Mouse (Mus musculus) heart, embryonic 11.5 days (tissue): ENCODE results near the gene Cenpu. TPM values are rescaled to one million over a fixed set of nuclear protein-coding genes. Genes with fewer than 3 reads are reported as not detected.

Experiments
- ATAC-seq: fragments of 200-750 bp; cut with Nextera tagmentation; replicated peaks from 2 replicates; pipeline ENCODE4 v1.8.0; 2017; ENCODE audit warnings: moderate library complexity; ENCODE audit not compliant: insufficient number of reproducible peaks, low FRiP score, low TSS enrichment
- H3K27ac ChIP-seq: fragments of 300-500 bp; sonication (generic); 2 replicates; pipeline ENCODE4 v1.5.1; 2014; ENCODE audit warnings: mild to moderate bottlenecking, low read depth, low read length
- H3K27me3 ChIP-seq: fragments of 300-500 bp; sonication (generic); 2 replicates; pipeline ENCODE4 v1.6.1; 2014; ENCODE audit warnings: mild to moderate bottlenecking, low read length, mixed read lengths; ENCODE audit not compliant: control insufficient read depth, insufficient read depth
- H3K36me3 ChIP-seq: fragments of 300-500 bp; sonication (generic); 2 replicates; pipeline ENCODE4 v1.6.1; 2014; ENCODE audit warnings: mild to moderate bottlenecking, low read length, moderate library complexity, mixed read lengths; ENCODE audit not compliant: control insufficient read depth, insufficient read depth
- H3K4me1 ChIP-seq: fragments of 300-500 bp; sonication (generic); 2 replicates; pipeline ENCODE4 v1.6.1; 2014; ENCODE audit warnings: low read length; ENCODE audit not compliant: control insufficient read depth, insufficient read depth
- H3K4me2 ChIP-seq: fragments of 300-500 bp; sonication (generic); 2 replicates; pipeline ENCODE4 v1.6.1; 2014; ENCODE audit warnings: mild to moderate bottlenecking, moderate library complexity
- H3K4me3 ChIP-seq: fragments of 300-500 bp; sonication (generic); 2 replicates; pipeline ENCODE4 v1.5.1; 2014; ENCODE audit warnings: low read depth, low read length
- H3K9ac ChIP-seq: fragments of 300-500 bp; sonication (generic); 2 replicates; pipeline ENCODE4 v1.6.1; 2014; ENCODE audit warnings: mild to moderate bottlenecking, low read depth, low read length, moderate library complexity
- H3K9me3 ChIP-seq: fragments of 300-500 bp; sonication (generic); replicated peaks from 2 replicates; pipeline ENCODE4 v1.6.1; 2016; ENCODE audit warnings: low read length; ENCODE audit not compliant: control insufficient read depth
- WGBS: fragments of 180-500 bp; shearing (Covaris S2); extraction: QIAGEN DNeasy Blood & Tissue Kit; methylation state at CpG from one replicate; pipeline ENCODE4 v1.1.7; 2014; ENCODE audit not compliant: insufficient replicate concordance; 5-methylcytosine and 5-hydroxymethylcytosine counted together
- polyA plus RNA-seq: library from polyadenylated mRNA; unstranded; fragments of >200 nt; fragmentation: Nextera tagmentation; extraction: Ambion mirVana; gene quantifications from 2 replicates; pipeline ENCODE4 v1.2.1, GENCODE M21; 2014

Cenpu gene
- polyA plus RNA-seq: 14.9 and 18.4 TPM in 2 replicates

DNA sequence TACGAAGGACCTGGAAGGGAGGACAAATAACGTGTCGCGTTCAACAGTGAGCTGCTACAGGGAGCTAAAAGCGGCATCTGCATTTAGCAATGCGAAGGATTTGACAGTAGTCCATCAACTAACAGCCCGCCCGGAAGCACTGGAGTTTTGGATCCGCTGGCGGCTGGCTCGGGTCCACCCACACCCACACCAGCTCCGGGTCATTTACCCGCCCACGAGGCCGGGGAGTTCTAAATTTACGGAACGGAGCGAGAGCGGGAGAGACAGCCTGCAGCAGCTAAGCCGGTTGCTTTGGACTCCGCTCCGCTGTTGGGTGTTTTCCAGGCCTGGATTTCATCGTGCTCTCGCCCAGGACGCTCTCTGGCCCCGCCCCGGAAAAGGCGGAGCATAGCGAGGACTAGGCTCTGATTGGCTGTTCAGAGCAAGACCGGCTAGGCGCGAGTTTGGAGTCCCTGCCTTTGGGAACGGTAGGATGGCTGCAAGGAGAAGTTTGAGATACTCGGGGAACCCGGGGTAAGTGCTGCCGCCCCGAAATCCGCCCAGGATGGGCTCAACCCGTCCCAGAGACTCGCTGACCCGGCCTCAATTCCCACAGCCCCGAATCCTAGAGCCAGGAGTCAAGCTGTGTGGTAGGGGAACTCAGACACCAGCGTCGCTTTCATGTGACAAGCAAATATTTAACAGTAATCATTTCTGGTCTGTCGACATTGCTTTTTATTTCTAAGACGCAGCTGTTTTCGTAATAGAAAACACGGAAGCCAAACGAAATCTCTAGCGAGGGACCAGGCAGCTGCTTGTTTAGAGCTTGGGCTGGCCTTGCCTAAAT is at the start of gene Cenpu:
Gene Cenpu, plus strand, starts transcription at position 414 of the 826 bp plus-strand sequence.
- peak; percentile 92 for ATAC-seq
- Histone ChIP-seq H3K4me2 (peak within 1 kb of the TSS; percentile 77), H3K36me3 (no peaks in the 10 kb centered on the region), H3K4me3 (peak within 1 kb of the TSS; percentile 83), H3K9ac (peak within 1 kb of the TSS; percentile 78), H3K27ac (peak within 1 kb of the TSS; percentile 82), H3K27me3 (no peaks in the 10 kb centered on the region), H3K9me3 (no peaks in the 10 kb centered on the region), H3K4me1 (0 out of 2 replicates have a peak, but pooled peaks cover 6% of the 10 kb centered on the region)
- WGBS: under 1% methylated on average over 50 of the region's 50 CpGs

DNA sequence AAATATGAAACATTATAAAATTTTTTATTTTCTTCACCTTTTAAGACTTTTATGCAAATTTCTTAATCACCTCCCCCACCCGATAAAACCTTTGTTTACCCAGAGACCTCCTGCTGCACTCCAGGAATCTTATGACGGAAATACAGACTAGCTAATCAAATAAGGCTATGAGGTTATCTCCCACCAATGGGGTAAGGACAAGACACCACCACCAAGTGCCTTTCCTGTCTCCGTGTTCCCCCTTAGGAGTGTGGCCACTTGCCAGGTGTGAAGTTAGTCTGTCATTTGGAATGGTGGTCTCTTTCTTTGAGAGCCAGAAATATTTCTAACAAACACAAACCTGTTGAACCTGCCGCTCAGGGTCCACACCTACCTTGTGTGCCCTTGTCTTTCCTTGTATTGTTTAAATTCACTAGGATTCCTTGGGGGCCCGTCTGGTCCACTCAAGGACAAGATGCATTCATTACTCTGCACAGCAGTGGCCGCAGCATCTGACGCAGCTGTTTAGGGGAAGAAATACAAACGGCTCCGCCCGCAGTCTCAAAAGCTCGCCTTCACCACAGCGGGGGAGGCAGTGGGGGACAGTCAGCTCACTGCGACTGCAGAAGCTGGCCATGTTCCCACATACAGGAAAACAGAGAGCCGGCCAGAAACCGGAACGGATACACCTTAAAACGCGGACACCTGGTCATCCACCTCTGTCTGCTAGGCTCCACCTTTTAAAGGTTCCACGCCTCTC is 49.3 kb upstream of the Cenpu start:
- peak overlapping the region; percentile 56 for H3K4me2 ChIP-seq
- H3K36me3 ChIP-seq: no peaks in the 10 kb centered on the region
- H3K27ac ChIP-seq: no peak overlapping the region
- peak overlapping the region; percentile 22; the same call in 1 of the 2 replicates for H3K9ac ChIP-seq
- no peaks in the 10 kb centered on the region for H3K9me3 ChIP-seq
- peaks cover 28% of the 10 kb centered on the region for H3K4me1 ChIP-seq
- H3K4me3 ChIP-seq: peak overlapping the region; percentile 31; the same call in 1 of the 2 replicates
- ATAC-seq: no peak
- no peaks in the 10 kb centered on the region for H3K27me3 ChIP-seq
- 19% methylated on average over 19 of the region's 19 CpGs for whole genome bisulfite sequencing

DNA sequence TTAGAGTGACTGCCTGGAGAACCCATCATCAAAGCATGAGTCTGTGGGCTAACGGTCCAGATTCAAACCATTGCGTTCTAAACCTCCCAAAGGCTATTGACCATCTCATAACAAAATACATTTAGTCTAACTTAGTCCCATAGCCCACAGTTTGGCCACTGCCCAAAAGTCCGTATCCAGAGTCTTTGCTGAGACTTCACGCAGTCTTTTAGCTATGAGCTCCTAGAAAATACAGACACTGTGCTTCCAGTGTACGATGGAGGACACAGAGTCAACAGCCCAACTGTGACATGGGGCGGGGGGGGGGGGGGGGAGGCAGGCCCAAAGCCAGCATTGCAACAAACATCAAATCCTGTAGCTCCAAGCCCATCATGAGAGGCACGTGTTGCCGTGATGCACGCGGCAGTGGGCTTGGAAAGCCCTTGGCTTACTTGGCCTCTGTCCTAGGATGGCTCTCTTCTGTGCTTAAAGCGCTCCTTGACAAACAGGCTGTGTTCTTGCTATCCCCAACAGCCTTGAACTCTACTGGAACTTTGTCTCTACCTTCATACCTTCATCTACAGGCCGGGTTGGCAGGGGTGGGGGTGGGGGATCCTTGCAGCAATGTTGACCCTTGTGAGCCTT is 48.6 kb upstream of the Cenpu start:
- H3K4me1 ChIP-seq: peaks cover 21% of the 10 kb centered on the region
- H3K36me3 ChIP-seq: no peaks in the 10 kb centered on the region
- WGBS: 80% methylated on average over 11 of the region's 12 CpGs
- H3K9ac ChIP-seq: peak overlapping the region; percentile 22; the same call in 1 of the 2 replicates
- H3K27ac ChIP-seq: no peak overlapping the region
- peak overlapping the region; percentile 56 for H3K4me2 ChIP-seq
- H3K9me3 ChIP-seq: no peaks in the 10 kb centered on the region
- peak overlapping the region; percentile 31; the same call in 1 of the 2 replicates for H3K4me3 ChIP-seq
- no peak for ATAC-seq
- H3K27me3 ChIP-seq: no peaks in the 10 kb centered on the region

DNA sequence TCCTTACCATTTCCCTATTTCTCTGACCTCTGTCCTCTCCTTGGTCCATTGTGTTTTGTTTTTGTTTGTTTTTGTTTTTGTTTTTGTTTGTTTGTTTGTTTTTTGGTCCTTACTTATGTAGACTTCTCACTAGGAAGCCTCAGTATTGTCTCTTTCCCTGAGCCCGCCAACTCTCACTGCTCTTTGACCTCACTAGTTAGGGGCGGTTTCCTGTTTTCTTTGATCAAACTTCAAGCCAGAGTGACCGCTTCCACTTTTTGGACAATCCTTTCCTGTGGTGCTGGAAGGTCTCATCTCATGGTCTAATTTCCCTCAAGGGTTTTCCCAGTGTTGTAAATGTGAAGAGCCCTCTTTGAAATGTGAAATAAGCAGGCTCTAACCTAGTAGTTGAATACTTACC is 47.6 kb upstream of the Cenpu start:
- Histone ChIP-seq H3K9me3 (no peaks in the 10 kb centered on the region), H3K36me3 (no peaks in the 10 kb centered on the region), H3K4me3 (no peak overlapping the region), H3K27me3 (no peaks in the 10 kb centered on the region), H3K4me1 (peaks cover 18% of the 10 kb centered on the region), H3K9ac (no peak overlapping the region), H3K27ac (no peak overlapping the region), H3K4me2 (no peak overlapping the region)
- ATAC-seq: no peak
- 58% methylated on average over 3 of the region's 3 CpGs for WGBS

DNA sequence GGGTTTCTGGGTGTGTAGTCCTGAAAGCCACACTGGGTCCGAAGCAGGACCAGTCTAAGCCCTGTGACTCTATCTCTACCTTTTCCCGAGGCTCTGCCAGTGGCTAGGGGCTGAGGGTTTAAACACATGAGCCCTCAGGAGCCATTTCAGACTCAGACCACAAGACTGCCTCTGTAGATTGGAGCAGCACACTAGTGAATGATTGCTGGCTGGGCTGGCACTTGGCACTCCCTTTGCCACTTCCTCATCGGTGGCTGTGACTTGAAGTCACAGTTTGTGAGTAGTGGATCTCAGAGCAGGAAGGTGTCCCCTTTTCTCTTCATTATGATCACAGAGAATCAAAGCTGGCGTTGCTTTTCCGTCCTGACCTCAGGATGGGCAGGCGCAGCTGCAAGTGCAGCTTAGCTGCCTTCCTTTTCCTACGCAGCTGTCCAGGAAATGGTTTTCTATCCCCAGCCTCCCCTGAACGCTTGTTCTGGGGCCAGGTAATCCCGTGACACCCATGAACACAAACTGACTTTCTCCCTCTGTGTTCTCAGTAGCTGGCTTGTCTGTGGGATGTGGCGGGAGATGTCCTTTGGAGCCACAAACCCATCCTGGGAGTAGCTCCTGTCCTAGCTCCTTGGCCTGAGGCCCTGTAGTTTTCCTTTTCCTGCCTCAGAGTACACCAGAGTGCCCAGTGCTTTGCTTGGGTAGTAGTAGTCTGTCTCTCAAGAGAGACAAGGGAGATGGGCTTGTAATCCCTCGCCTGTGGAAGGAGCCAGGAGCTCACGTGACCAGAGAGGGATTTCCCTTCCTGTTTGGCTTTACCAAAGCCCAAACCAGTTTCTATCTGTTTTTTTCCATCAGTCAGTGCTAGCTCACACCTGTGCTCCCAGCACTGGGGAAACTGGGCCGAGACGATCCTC is 43.1 kb upstream of the Cenpu start:
- Histone ChIP-seq H3K4me2 (no peak overlapping the region), H3K27ac (no peak overlapping the region), H3K36me3 (no peaks in the 10 kb centered on the region), H3K27me3 (no peaks in the 10 kb centered on the region), H3K9me3 (no peaks in the 10 kb centered on the region), H3K4me3 (no peak overlapping the region), H3K4me1 (peaks cover 2% of the 10 kb centered on the region), H3K9ac (no peak overlapping the region)
- ATAC-seq: no peak
- 78% methylated on average over 14 of the region's 14 CpGs for WGBS

DNA sequence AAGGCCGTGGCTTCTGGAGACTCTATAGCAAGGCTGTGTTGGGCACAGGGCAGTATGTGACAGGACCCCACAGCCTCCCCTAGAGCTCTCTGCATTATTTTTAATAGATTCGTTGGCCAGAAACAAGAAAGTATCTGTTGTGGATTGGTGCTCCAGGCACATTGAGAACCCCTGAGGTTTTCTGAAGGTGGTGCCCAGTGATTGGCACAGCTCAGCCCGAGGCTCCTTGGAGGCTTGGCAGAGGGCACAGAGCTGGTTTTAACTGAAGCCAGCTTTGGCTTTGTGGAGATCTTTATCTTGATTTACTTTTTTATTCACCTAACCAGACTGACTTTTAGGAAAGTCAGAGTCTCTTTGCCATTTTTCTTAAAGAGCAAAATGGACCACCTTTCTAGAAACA is 42.4 kb upstream of the Cenpu start:
- H3K4me3 ChIP-seq: no peak overlapping the region
- H3K4me2 ChIP-seq: no peak overlapping the region
- no peak for ATAC-seq
- no peak overlapping the region for H3K27ac ChIP-seq
- no peak overlapping the region for H3K9ac ChIP-seq
- H3K4me1 ChIP-seq: no peaks in the 10 kb centered on the region
- no peaks in the 10 kb centered on the region for H3K36me3 ChIP-seq
- H3K27me3 ChIP-seq: no peaks in the 10 kb centered on the region
- WGBS: 79% methylated on average over 3 of the region's 3 CpGs
- no peaks in the 10 kb centered on the region for H3K9me3 ChIP-seq

DNA sequence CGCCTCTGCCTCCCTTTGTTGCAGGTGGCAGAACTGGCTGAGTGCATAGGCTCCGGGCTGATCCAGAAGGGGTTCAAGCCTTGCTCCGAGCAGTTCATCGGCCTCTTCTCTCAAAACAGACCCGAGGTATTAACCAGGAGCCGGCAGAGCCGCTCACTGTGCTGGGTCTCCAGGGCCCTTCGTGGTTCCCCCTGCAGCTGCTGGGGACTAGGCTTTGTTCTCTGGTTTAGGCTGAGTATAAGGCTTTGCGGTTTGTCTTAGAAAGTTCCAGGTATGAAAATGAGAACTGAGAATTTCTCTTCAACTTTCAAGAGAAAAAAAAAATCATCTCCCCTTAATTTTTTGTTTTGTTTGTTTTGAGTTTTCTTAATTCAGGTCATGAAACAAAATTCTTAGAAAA is 40.5 kb upstream of the Cenpu start:
- no peak overlapping the region for H3K4me2 ChIP-seq
- H3K4me3 ChIP-seq: no peak overlapping the region
- no peak overlapping the region for H3K27ac ChIP-seq
- 84% methylated on average over 9 of the region's 9 CpGs for WGBS
- no peak for ATAC-seq
- H3K4me1 ChIP-seq: no peaks in the 10 kb centered on the region
- no peaks in the 10 kb centered on the region for H3K9me3 ChIP-seq
- no peaks in the 10 kb centered on the region for H3K27me3 ChIP-seq
- no peaks in the 10 kb centered on the region for H3K36me3 ChIP-seq
- H3K9ac ChIP-seq: no peak overlapping the region

DNA sequence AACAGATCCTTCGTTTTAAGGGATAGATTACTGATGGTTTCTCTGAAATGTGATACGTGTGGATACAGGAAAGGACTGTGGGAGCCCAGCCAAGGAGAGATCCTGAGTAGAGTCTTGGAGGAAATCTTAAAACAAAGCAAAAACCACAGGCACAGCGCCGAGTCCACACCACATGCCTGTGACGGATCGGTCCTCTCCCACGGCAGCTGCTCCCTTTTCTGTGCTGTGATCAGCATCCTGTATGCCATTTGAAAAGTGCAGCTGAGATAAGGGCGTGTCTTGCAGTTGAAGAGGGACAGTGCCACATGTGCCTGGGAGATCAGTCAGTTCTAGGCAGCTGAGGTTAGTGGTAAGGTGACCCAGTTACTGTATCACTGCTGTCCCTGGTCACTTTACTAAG is 39.3 kb upstream of the Cenpu start:
- Histone ChIP-seq H3K9ac (no peak overlapping the region), H3K27ac (no peak overlapping the region), H3K4me1 (no peaks in the 10 kb centered on the region), H3K9me3 (no peaks in the 10 kb centered on the region), H3K27me3 (no peaks in the 10 kb centered on the region), H3K4me2 (no peak overlapping the region), H3K4me3 (no peak overlapping the region), H3K36me3 (no peaks in the 10 kb centered on the region)
- no peak for ATAC-seq
- 55% methylated on average over 8 of the region's 8 CpGs for WGBS
